Mouse (Mus musculus) megakaryocyte-erythroid progenitor cell, adult 5-6 weeks (primary cell): Measurements from ENCODE around the gene 4933402J07Rik. TPM values are rescaled to one million over a fixed set of nuclear protein-coding genes. Genes with fewer than 3 reads are reported as not detected.

ENCODE experiments used
- ATAC-seq: replicated peaks from 2 replicates; pipeline ENCODE4 v1.8.0; 2016; ENCODE audit warnings: mild to moderate bottlenecking, inconsistent platforms; ENCODE audit not compliant: severe bottlenecking, poor library complexity, low FRiP score, low TSS enrichment
- total RNA-seq, 2 experiments: library from RNA; stranded (forward) in 1 of 2; stranded (reverse) in 1 of 2; fragments of 200-1000, 215-1000 nt in 1 of 2; fragments of >200 nt in 1 of 2; fragmentation: Nextera tagmentation in 1 of 2; gene quantifications; 2 replicates each; pipeline ENCODE4 v1.2.3; 2014 to 2017

Gene 4933402J07Rik
- total RNA-seq (2014; fragmentation: Nextera tagmentation) (not detected in 2 replicates), total RNA-seq (2017) (not detected in 2 replicates)

DNA sequence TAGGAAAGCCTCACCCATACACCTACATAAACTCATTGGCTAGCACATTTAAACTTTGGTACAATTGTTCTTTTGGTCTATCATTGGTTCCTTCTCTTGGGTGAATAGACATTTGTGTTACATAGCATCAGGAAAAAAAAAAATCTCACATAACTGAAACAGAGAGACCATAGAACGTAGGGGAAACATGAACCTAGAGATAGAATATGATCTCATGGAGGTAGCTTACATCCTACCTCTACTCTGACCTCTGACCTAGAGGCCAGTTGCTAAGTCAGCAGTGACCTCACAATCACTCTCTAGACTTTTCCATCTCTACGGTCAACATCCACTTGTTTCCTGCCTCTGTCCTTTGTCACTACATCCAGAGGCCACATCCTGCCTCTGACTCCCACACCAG lies at the start of gene 4933402J07Rik:
4933402J07Rik (plus strand) TSS at position 301 of the 400 bp plus-strand sequence.
- no peak for ATAC-seq

DNA sequence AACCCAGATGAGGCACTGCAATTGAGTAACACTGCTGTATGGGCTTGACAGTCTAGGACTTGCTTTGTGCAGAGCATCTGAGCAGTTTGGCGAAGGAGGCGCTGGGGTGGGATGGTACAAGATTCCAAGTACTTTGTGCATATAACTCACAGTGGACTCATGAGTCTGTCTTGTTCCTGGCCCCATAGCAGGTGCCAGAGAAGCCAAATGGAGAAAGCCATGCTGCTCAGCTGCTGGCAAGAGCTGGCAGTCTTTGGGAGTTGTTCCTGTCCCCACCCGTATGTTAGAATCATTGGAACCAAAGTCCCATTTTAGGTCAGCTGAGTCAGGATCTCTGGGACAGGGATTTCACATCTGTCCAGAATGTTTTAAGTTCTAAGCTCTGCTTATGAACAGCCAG lies 46.5 kb upstream of the 4933402J07Rik start:
- ATAC-seq: no peak

DNA sequence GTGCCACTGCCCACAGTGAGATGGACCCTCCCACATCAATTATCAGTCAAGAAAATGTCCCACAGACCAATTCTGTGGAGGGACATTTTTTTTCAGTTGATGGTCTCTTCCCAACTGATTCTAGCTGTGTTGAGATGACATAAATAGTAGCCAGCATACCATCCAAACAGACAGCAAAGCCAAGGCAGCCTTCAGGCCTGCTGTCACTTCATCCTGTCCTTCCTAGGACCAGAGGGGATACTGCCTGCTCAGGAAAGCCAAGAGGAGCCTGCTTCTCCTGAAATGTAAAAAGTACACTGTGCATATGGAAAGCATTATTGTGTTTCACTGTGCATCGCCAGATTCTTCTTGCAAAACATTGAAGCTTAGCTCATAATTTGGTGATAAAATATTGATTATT lies 38.6 kb upstream of the 4933402J07Rik start:
- no peak for ATAC-seq

DNA sequence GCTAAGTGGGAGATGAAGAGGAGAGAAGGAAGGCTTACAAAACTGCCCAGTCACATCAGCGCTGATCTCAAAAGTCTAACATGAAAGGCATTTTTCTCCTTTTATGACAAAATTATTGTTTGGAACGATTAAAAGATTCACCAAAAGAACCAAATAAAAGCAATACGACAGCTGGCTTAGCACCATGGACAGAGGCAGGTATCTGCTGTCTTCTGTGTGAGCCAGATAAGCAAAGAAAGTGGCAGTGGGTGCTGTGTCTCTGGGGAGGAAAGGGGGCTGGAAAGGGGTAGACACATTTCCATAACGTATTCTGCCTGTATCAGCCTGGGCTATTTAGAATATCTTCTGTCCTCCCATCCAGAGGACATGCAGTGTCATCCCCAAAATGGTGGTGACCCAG lies 32.5 kb upstream of the 4933402J07Rik start:
- ATAC-seq: no peak

DNA sequence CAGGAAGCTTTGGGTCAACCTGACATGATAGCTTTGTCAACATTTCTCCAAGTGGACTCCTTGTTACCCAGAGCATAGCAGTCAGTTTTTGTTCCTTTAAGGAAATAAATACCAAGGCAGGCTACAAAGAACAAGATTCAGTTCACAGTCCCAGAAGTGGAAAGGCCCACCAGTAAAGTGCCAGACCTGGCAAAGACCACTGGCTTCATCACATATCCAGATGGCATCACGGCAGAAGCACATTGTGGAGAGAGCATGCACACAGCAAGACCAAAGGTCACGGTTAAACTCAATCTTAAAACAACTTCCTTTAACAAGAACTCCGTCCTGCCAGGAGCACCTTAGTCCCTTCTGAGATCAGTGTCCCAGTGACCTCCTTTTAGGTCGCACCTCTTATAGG lies 30.2 kb upstream of the 4933402J07Rik start:
- ATAC-seq: no peak

DNA sequence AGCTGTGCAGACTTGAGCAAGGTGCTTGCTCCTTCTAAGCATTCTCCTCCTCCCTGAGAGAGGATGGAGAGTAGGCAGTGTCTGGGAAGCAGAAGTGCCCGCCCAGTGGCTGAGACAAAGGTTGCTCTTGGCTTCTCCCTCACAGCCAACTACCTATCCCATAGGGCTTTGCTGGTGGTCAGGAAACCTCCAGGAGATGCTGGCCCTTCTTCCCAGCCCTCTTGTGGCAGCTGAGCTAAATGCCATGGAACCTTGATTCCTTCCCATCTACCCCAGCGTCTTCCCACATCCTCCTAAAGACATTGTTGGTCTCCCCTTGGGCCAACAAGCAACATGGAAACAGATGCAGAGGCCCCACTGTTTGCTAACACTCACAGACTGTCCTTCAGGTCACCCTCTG lies 28.8 kb upstream of the 4933402J07Rik start:
- no peak for ATAC-seq

DNA sequence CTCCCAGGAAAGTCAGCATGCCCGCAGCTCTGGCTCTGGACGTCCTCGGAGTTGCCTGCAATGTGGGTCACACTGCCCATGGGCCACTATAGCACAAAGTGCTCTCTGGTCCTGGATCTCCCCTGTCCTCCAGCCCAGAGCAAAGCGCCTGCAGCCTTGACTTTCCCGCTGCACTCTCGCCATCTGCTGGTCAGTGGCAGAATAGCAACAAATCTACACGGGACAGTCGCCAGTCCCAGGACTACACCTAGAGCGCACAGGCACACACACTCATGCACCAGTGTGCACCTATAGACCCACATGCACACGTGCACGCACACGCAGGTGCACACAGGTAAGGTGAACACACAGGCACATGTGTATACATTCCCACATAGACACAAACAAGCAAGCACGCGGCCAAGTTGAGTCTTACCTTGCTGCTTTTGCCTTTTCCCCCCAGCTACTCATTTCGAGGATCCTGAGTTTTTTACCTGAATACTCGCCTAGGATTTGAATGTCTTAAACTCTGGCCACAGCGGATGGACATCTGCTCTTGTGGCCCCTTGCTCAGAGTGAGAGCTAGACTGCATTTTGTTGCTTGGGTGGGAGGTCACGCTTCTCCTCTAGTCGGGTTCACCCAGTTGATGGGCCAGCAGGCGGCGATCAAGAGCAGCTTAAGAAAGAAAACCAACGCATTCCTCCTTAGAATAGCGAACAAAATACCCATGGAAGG lies 26.9 kb upstream of the 4933402J07Rik start:
- peak; percentile 82 for ATAC-seq

DNA sequence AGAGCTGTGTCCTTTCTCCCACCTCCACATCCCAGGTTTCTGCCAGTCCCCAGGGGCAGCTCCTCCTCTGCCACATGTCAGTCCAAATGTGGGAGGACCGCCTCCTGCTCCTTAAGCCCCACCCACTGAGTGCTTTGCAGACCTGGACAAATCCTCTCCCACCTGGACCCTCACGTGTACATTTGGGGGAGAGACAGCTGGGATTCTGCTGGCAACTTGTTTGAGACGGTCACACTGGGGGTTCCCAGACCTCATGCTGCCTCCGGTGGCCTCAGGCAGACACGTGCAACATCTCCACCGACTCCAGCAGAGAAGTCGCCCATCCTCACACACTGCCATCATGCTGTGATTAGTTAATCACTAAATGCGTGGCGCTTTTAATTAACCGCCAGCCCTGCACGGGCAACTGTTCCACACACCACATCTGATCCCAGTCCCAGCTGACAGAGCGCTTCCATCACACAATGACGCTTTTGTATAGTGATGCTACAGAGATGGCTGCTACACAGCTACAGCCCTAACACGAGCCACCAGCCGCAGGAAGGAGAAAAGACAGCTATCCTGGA lies 23.7 kb upstream of the 4933402J07Rik start:
- ATAC-seq: no peak

DNA sequence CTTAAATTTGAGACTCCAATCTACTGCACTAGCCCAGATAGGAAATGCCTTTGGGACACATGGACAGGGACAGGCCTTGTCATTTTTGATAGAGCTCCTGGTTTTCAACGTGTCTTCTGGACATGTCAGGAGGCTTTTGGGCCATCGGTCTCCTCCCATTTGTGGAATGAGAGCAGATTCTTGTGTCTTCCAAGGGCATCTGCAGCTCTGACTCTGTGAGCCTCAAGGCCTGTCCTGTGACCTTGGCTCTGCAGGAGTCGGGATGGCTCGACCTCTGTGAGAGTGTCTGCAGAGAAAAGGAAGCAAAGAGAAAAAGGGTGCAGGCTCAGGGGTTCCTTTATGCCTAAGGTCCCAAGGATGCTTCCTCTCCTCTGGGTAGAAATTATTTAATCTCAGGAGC lies 13.8 kb upstream of the 4933402J07Rik start:
- ATAC-seq: no peak

DNA sequence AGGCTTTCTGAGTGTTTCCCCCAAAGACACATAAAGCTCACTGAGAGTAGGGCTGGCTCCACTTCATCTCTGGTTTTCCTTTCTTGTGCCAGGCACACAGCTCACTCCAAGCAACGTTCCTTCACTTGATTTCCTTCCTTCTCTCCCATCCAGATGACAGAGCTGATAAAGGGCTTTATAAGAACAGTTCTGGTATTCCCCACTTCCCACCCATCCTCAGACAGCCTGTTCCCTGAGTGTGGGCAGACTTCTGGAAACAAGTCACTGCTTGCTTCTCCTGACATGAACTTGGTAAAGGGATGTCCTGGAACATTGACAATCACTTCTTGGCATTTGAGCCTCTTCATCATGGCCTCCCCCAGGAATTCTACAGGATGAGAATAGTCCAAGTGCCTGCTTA lies 10.9 kb upstream of the 4933402J07Rik start:
- ATAC-seq: no peak

DNA sequence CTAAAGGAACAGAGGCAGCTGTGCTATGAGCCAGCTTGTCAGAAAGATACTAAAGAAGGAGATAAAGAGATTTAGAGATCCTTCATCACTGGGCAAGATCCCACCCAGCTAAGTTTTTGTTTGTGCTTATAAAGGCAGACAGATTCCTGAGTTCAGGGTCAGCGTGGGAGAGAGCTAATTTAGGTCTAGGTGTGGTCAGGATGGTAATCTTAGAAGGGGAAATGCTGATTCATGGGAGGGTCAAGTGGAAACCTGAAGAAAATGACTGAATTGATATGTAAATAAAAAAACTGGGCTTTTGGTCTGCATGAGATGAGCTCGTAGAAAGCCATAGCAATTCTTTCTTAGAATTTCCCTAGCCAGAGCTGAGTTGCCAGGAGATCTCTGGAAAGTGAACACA lies 2.9 kb upstream of the 4933402J07Rik start:
- no peak for ATAC-seq

DNA sequence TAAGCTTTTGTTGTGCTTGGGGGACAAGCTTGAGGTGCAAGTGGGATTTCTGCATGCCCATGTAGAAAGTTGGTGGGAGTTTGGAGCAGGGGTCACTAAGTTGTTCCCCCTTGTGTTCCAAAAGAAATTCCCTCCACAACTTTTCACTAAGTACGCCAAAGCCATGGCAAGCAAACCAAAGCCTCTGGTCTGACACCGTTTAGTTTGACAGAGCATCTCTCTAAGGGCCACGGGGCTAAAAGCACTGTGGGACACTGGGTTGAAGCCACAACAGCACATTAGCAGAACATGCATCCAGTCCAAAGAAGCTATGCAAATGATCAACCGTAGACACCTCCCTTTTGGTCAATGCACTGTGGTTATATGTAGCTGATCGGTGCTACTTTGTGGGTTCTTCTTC lies 5.5 kb downstream of the 4933402J07Rik start:
- ATAC-seq: no peak

DNA sequence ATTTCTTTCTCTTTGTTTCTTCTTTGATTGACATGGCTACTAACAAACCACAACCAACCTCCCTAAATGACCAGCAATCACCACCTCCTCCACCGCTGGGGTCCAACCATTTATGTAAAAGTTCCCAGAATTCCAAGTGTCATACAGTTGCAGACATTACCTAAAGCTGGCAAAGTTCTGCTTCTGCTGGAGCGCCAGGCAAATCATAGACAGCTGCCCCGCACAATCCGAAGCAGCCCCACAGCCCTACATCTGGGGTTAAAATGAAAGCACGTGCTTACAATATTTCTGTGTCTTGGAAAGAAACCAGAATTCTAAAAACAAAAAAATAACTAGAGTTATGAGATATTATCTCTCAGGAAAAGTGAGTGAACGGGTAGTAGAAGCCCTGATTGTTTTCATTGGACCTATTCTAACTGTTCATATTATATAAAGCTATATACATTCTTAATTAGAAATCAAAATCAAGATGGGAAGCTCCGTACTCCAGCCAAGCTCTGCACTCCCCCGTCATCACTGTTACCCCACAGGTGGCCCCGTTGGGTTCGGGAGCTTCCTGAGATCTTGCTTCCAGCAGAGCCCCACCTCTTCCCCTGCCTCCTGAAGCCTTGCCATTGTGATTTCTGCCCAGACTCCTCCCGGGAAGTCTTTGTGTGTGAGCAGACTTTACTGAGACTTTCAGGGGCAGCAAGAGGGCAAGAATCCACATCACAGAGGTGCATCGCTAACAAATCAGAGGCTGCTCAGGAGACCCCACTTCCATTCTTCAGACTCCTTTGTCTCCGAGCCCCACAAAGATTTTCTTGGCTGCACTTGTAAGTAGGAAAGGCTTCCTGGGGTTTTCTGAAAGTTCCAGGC lies 6.3 kb downstream of the 4933402J07Rik start:
- ATAC-seq: no peak

DNA sequence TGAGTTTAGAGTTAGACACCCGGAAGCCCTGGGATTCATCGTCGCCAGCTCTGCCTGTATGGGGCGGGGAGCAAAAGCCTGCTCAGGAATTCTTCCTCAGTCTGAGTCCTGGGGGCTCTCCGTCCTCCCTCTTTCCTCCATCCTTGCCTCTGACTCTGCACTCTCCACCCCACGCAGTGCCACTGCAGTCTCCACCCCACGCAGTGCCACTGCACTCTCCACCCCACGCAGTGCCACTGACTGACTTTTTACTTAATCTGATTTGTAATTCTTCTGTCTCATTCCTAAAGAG lies 6.9 kb downstream of the 4933402J07Rik start:
- no peak for ATAC-seq

DNA sequence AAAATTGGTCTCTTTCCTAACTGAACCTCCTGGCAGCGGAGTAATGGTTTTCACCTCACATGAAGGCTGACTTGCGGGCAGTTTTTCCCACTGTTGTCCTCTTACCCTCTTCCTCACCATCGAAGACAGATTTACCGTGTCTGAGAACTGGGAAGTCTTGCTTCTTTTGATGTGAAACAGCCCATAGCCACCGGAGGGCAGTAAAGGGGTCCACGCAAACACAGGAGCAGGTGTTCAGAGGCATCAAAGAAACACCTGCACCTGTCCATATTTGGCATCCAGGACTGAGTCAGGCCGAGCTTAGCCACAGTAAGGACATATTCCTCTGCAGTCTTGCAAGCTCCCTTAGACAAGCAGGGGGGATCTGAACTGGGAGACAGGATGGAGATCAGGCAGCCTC lies 7.2 kb downstream of the 4933402J07Rik start:
- no peak for ATAC-seq

DNA sequence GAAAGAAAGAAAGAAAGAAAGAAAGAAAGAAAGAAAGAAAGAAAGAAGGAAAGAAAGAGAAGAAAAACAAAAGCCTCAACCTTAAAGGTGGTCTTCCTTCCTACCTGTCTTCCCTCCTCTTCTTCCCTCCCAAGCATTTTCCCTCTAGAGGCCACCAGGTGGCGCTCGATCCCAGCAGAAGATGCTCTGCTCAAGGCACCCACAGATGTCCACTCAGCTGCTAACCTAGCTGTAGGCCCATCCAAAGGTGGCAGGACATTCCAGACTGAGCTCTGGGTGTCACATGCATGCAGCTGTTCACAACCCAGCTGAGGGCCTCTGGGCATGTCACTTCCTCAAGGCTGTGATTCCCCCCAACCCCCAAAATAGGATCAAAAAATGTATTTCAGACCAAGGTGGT lies 30.6 kb downstream of the 4933402J07Rik start:
- 0 out of 2 replicates have a peak, but pooled peaks have one; percentile 57 for ATAC-seq

DNA sequence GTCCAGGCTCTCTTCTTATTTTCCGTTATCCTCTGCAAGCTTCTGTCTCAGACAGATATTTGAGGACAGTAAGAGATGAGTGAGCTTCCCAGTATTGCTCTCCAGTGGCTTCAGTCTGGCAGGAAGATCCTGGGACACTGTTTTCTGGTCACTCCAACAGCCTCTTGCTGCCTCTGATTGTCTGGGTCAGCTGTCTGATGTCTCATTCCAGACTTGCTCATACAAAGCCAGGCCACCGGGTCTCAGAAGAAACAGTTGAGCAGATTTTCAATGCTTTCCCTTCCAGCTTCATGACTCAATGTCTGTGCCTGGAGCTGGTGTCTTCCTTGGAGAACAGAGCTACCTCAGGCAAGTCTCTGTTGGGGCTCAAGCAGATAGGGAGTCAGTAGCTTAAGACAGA lies 39.1 kb downstream of the 4933402J07Rik start:
- ATAC-seq: no peak

DNA sequence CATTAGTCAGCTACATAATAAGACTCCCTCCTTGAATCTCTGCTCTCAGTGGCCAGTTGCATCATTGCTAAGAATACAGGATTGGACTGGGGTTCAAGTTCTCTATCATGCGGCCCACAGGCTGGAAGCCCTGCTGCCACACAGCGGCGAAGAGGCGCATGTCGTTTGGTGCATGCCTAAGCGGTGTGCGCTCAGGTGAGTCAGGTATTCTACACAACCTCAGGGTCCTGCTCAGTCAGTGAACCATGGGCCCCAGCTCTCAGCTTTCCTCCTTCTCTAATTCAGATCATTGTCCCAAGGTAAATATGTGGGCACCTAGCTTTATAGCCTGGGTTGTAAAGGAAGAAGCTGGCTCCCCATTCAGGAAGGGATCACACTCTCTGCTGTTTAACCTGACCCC lies 45.5 kb downstream of the 4933402J07Rik start:
- ATAC-seq: no peak

DNA sequence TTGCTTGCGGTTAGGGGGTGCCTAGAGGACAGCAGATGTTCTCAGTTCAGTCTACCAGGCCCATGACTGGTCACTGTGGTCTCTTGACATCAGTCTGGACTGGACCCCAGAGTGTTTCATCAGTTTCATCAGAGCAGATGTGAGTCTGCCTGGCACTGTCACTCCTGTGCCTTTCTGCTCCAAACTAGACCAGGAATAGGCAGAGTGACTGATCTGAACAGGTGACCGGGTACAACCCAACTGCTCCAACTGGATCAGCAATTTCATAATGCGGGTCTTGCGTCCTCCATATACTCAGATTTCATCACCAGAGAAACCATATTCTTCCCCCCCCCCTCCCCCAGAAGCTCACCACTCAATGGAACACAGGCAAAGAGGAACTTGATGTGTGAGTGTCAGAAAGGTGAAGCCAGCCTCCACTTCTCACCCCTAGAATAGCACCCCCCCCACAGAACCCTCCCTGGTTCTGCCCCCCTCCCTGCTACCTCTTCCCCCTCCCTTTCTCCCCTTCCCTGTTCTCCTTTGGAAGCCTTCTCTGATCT lies 46.1 kb downstream of the 4933402J07Rik start:
- no peak for ATAC-seq

DNA sequence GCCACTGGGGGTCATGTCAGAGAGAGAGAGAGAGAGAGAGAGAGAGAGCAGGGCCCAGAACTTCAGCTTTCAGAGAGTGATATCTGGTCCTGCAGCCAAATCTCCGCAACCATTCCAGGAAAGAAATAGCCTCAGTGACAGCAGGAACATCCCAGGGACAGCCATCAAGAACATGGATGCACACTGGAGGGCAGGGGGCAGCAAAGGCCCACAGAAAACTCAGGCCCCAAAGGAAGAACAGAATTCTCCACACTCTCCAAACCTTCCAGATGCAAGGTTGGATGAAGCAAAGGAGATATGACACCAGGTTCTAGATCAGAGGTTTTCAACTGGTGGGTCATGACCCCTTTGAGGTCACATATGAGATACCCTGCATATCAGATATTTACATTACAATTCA lies 50.0 kb downstream of the 4933402J07Rik start:
- ATAC-seq: no peak
